Mouse (Mus musculus) brain, adult 2 months (tissue): ENCODE results near the gene Peli2.
A peak's percentile ranks its signal among the peaks of the same experiment; 100 is the strongest.
"Not testable (repeated sequence)": the region's sequence is repeated elsewhere in the genome, so short reads cannot be mapped to it uniquely, and the experiment has no call there.

ENCODE experiments used
- DNase-seq: peaks from one replicate; pipeline ENCODE4 v3.0.0; 2011; ENCODE audit warnings: low read depth, low spot score

The Peli2 gene

GRCm38 (mm10) chr14:48120752-48121528 is at the start of gene Peli2:
Gene Peli2, plus strand, starts transcription at chr14:48120823.
- peak; percentile 74 for DNase-seq

DNA sequence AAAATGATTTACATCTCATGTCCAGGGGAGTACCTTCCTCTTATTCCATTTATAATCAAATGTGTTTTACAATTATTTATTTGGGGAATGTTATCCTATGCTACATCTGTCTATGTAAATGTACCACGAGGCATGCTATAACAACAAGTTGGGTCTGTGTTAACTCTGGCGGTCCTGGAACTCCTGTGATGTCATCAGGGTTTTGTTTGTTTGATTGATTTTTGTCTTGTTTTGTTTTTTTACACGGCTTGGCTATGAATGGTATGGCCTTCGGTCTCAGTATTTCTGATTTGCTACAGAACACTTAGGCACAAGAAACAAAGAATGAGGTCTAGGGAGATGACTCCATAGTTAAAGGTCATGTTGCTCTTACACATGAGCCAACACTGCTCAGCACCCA is 48.5 kb upstream of the Peli2 start:
- no peak for DNase-seq

GRCm38 (mm10) chr14:48073247-48074161 is 47.1 kb upstream of the Peli2 start:
- peak; percentile 92 for DNase-seq

DNA sequence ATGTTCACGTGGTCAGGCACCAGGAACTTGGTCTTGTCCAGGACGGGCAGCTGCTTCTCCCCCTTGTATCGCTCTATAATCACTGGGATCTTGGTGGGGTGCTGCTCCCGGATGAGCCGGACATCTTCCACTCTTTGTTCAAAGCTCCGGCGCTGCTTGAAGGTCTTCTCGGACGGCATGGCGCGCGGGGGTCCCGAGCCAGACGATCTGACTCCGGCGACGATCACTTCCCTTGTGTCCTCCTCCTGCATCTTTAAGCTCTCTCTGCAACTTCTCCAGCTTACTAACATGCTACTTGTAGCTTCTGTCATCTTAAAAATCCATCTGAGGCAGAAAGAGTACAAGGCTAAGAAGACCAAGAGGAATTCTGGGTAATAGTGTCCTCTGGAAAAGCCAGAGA is 41.0 kb upstream of the Peli2 start:
- not testable (repeated sequence) for DNase-seq

- DNase-seq = peak; percentile 61
Observed at GRCm38 (mm10) chr14:48083836-48084812, 36.5 kb upstream of the Peli2 start.

DNA sequence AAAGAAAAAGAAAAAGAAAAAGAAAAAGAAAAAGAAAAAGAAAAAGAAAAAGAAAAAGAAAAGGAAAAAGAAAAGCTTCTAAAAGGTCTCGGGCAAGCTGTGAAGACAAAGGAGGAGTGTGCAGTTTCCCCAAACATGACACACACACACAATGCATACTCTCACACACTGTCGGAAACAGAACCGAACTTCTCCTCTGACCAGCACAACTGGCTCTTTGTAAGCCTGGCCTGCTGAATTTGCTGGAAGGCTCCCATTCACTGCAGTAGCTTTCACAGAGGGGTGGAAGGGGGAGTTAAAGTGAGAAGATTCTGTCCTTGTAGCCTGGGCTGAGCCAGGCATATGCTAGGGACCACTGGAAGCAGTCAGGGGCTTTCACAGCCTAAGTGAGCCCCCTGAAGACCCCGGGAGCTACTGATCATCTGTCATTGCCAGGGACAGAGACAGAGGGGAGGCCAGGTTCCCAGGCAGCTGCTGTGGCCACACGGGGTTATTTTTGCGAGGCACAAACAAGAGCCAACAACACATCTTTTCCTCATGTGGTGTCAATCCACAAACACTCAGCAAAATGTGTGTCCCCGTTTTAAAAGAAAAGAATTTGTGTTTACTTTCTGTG is 33.8 kb upstream of the Peli2 start:
- peak; percentile 72 for DNase-seq

GRCm38 (mm10) chr14:48087298-48087830 is 33.3 kb upstream of the Peli2 start:
- DNase-seq = no peak

DNA sequence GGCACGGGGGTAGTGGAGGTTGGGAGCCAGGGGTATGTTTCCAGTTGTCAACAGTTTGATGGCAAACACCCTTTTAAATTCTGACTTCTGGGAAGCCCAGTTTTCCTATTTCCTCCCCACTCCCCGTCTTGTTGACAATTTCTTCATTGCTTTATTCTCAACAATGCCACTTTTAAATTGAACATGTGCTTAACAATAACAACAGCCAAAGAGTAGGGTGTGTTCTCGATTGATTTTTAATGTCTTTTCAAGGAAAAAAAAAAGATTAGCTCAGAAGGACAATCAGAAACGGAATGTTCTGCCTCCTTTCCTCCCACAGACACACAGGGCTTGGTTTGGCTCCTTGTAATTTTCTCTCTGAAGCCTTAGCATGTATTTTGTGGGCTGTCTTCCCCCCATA is 30.2 kb upstream of the Peli2 start:
- no peak for DNase-seq

DNA sequence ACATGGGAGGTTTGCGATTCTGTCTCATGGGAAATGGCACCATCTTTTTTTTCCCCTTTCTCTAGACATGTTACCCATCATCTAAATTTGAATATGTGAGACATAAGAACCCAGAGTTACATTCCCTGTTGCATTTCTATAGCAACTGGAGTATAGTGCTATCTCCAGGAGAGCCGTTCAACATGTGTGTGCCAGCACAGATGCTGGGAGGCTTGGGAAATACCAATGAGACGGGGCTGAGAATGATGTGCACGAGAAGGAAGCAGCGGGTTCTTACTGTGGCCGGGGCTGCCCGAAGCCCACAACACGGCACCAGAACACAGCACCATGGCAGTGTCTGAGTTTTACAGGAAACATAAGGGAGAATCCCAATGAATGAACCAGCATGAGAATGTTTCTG is 29.5 kb upstream of the Peli2 start:
- peak; percentile 39 for DNase-seq

DNA sequence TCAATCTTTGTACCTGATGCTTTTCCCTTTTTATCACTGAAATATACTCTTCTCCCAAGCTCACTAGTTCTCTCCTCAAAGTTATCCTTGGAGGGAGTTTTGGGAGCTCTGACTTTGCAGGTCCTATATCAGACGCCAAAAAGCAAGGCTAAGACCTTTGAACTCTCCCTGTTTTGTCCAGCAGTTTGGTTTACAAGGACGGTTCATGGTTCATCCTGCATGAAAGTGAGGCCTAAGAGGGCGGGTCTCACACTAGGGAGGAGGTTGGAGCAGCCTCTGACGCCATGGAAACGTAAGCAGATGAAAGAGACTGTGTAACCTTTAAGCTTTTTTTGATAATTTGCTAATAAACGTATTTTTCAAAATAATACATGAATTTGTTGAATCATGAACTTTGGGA is 22.4 kb upstream of the Peli2 start:
- DNase-seq = no peak

DNA sequence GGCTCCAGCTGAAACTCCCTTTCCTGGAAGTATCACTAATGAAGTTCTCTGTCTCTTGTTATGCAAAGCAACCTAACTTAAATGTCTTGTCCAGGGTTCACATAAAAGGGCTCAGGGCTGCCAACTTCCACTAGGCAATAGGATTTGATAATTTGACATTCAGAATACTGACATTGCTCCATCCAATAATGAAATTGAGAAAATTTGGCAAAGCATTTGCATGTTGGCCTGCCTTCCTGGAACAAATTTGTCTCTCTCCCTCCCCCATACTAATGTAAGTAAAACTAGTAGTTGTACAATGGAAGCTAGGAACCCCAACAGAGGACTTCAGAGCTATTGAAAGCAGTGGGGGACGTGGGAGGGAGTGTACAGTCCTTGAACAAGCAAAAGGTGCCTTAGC is 21.3 kb upstream of the Peli2 start:
- DNase-seq = no peak

- DNase-seq = no peak
Observed at GRCm38 (mm10) chr14:48106453-48106852, 14.2 kb upstream of the Peli2 start.

DNA sequence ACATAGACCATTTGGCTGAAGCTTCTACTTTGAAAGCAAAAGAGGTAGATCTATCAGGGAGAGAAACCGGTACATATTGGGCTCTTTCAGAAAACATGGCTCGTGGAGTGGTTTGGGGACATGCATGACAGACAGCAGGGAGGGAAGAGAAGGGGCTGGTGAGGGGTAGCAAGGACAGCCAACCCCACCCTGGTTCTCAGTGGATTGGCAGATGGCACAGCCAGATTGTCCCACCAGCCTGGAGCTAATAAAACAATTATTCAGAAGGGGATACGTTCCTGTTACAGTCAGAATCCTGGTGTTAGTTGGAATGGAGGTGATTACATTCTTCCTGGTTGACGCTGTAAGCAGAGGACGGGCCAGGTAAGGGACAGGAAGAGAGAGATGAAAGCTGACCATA is 2.6 kb upstream of the Peli2 start:
- no peak for DNase-seq

DNA sequence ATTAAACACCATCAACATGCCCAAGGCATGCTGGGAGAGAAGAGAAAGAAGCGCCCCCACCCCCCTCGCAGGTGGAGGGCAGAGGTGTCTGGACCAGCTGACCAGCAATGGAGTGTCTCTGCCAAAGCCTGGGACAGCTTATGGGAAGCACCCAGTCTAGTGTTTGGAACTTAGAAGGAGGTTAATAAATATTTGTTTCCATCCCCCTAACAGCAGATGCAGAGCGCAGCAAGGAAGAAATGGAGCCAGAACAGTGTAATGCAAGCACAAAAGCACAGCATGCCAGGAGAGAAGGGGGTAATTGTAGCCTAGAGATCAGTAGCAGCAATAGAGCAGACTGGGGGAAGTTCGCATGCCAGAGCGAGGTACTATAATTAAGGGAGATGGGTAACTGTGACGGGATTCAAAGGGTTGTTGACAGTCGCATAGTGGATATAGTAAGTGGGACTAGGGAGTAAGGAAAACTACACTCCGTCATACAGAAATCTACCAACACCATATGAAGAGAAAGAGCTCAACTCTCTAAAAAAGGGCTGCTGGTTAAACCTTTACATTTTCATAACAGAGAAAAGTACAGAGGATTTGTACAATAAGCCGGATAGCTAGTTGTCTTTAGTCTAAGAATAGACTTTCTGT is 1.5 kb upstream of the Peli2 start:
- DNase-seq = peak; percentile 79

GRCm38 (mm10) chr14:48119648-48120270 is 864 bp upstream of the Peli2 start:
- DNase-seq = no peak

DNA sequence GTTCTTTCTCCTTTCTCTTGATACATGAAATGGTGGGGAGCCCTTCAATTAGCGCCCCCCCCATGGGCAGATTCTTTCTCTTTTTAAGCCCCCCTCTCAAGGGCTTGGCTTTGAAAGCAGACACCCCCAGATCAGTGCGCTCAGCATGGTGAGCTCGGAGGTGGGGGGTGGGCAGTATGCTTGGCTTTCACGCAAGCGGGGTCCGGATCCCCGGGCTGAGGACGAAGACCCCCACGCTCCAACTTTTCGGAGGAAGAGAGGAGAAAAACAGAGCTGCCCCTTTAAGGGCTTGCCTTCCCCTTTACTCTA is 226 bp upstream of the Peli2 start:
- no peak for DNase-seq

DNA sequence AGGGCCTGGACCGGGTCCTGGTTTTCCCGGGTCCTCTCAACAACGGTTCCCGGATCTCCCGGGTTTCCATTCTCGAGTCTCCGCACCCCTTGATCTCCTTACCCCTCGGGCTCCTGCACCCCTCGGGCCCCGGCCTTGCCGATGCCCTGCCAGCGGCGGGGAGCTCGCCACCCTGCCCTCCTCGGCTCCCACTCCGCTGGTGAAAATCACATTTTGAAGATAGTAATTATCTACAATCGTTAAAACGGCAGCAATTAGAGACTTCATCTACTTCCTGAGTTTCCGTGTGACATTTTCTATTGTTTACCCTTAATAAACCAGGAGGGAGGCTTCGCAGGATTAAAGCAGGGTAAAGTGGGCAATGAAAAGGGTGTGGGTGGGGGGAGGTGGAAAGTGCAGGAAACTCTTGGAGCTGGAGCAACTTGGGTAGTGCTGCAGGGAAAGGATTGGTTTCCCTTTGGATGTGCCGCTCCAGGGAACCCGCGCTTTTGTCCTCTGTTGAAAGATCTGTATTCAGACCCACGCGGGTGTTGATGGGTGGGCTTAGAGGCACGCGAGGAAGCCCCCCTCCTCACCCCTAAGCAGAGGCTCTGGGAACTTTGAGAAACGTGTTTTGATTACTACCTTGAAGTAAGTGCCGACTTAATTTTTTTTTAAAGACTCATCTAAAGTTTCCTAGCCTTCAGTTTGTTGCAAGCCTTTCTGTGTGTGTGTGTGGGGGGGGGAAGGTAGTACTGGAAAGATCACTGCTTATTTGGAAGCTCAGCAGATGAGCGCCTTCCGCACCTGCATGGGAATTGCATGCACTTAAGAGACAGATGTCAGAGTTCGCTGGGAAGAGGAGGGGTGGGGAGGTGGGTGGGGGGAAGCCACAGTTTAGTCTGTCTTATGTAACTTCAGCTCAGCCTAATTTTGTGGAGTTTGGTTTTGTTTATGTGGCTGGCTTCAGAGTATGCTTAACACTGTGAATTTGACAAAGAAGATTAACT is 1.2 kb downstream of the Peli2 start:
- peak; percentile 57 for DNase-seq

GRCm38 (mm10) chr14:48124011-48124410 is 3.4 kb downstream of the Peli2 start:
- DNase-seq = no peak

DNA sequence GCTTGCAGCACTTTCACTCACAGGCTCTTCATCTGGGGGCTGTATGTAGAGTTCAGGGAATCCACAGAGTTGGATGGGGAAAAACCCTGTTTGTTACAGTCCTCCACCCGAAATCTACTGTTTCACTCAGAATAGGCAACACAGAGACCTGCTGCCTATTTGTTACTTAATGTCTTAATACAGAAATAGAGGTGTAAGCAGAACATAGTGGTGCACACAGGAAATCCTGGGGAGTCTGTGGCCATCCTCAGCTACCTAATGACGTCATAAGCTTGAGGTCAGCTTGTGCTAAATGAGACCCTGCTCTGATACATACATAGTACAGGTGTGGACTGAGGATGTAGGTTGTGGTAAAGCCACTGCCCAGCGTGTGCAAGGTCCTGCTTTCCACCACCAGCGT is 4.2 kb downstream of the Peli2 start:
- DNase-seq = no peak
